Mouse (Mus musculus) embryonic fibroblast, embryonic 13.5 days (primary cell): ENCODE results near the gene Pitpnc1. TPM values are rescaled to one million over a fixed set of nuclear protein-coding genes. Genes with fewer than 3 reads are reported as not detected.

Experiments used
- H3K27ac ChIP-seq: 2 replicates; pipeline ENCODE4 v1.5.1; 2012; ENCODE audit warnings: low read length, control low read depth, inconsistent platforms; ENCODE audit not compliant: insufficient read depth
- H3K4me1 ChIP-seq: 2 replicates; pipeline ENCODE4 v1.6.1; 2011; ENCODE audit warnings: low read length; ENCODE audit not compliant: control insufficient read depth, insufficient read depth
- H3K4me3 ChIP-seq: 2 replicates; pipeline ENCODE4 v1.5.1; 2011; ENCODE audit warnings: mild to moderate bottlenecking, control low read depth, low read length; ENCODE audit not compliant: insufficient read depth
- CTCF ChIP-seq: IDR thresholded peaks from 2 replicates; pipeline ENCODE4 v1.5.1; 2011; ENCODE audit warnings: mild to moderate bottlenecking, control low read depth, low read length, moderate library complexity, borderline replicate concordance; ENCODE audit not compliant: insufficient read depth
- POLR2A ChIP-seq: IDR thresholded peaks from 2 replicates; pipeline ENCODE4 v1.6.1; 2011; ENCODE audit warnings: low read depth, mild to moderate bottlenecking, control low read depth, low read length, moderate library complexity
- polyA plus RNA-seq: library from polyadenylated mRNA; stranded (reverse); fragments of >200 nt; gene quantifications from 2 replicates; pipeline ENCODE4 v1.2.4, GENCODE M21; 2011; ENCODE audit warnings: low read depth; ENCODE audit not compliant: missing spikeins, insufficient read length

The Pitpnc1 gene
- polyA plus RNA-seq, 1 experiment, result 19.8 TPM

DNA sequence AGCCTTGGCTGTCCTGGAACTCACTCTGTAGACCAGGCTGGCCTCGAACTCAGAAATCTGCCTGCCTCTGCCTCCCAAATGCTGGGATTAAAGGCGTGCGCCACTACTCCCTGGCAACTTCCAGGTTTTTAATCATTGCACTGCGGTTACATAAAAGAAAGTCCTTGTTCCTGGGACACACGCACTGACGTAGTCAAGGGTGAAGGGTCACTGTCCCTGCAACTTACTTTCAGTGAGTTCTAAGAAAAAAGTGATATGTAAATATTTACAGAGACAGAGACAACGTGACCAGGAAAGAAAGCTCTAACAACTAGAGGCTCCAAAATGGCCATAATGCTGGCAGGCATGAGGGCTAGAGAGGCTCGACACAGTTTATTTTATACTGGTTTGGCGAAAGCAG, 199.9 kb downstream of the Pitpnc1 start:
- no peak for TF ChIP-seq POLR2A
- no peak for TF ChIP-seq CTCF
- Histone ChIP-seq H3K4me3 (no peak overlapping the region), H3K27ac (no peak overlapping the region), H3K4me1 (no peaks in the 10 kb centered on the region)

DNA sequence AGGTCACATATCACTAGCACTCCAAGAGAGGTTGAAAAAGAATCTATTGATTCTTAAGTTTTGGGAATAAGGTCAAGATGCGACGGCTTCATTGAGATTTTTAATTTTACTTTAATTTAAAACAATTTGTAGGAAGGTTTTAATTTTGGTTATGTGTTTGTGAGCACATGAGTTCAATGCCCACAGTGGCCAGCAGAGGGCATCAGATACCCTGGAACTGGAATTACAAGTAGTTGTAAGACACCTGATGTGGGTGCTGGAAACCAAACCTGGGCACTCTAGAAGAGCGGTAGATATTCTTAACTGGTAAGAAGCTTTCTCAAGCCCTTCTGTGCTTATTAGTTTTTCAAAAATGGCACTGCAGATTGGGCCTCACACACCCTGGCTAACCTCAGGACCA, 203.0 kb downstream of the Pitpnc1 start:
- Histone ChIP-seq H3K4me1 (no peaks in the 10 kb centered on the region), H3K27ac (no peak overlapping the region), H3K4me3 (no peak overlapping the region)
- TF ChIP-seq CTCF (no peak), POLR2A (no peak)

DNA sequence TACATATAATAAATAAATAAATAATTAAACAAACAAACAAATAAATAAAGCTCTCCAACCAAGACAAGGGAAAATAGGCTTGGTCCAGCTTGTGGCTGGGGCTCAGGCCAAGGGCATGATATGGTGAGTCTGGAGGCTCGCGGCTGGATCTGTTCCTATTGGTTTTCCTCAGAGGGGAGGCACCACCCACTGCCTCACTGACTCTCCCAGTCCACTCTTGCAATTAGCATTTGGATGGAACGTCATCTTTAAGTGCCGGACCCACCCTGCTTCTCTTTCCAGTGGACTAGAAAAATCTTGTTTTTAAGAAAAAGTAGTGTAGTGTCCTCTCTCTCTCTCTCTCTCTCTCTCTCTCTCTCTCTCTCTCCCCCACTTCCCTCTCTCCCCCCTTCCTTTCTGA, 204.6 kb downstream of the Pitpnc1 start:
- Histone ChIP-seq H3K4me3 (no peak overlapping the region), H3K4me1 (no peaks in the 10 kb centered on the region), H3K27ac (no peak overlapping the region)
- TF ChIP-seq CTCF, result no peak
- TF ChIP-seq POLR2A, result no peak

DNA sequence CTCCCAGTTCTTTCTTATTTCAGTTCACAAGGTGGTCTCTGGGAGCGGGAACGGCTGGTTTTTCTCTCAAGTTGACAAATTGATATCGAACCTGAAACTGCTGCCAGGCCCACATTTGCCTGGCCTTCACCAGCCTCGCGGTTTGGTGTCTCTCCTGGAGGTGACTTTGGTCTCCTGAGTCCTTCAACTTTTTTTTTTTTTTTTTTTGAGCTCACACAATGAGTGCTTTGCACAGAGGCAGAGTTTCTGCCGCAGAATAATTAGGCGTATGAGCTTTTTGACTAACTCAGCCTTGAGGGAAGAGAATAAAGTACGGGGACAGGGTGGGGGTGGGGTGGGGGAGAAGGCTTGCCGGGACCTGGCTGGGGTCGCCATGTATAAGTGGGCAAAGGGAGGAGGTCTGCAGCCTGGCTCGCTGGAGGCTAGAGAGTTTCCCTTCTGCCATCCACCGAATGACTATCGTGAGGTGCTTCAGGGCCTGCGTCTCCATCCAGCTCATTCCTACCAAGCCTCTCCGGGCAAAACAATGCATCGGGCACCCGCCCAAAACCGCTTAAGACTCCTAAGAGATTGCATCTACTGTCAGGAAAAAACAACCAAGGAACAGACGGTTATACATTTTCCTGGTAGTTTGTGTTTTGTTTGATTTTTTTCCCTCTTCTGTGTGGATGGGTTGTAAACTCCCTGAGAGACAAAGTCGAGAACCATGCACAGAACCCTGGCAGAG, 205.4 kb downstream of the Pitpnc1 start:
- Histone ChIP-seq H3K4me3 (no peak overlapping the region), H3K4me1 (no peaks in the 10 kb centered on the region), H3K27ac (no peak overlapping the region)
- TF ChIP-seq POLR2A, result no peak
- TF ChIP-seq CTCF, result no peak

DNA sequence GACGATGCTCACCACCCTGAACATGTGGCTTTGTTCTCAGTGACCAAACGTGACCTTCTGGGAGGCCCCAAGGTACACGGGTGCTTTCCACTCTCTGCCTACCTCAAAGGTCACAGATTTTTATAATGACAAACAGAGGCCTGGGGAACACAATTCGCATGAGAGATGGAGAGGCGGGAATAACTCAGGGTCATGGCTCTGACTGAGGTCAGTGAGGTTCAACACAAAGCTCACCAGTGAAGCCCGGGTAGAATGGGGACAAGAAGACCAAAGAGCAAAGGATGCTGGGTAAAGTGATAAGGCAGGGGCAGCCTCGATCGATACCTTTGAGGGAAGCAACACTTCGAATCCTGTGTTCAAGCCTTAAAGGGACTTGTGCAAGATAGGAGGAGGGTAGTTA, 206.7 kb downstream of the Pitpnc1 start:
- TF ChIP-seq CTCF (no peak), POLR2A (no peak)
- Histone ChIP-seq H3K4me3 (no peak overlapping the region), H3K4me1 (no peaks in the 10 kb centered on the region), H3K27ac (no peak overlapping the region)

DNA sequence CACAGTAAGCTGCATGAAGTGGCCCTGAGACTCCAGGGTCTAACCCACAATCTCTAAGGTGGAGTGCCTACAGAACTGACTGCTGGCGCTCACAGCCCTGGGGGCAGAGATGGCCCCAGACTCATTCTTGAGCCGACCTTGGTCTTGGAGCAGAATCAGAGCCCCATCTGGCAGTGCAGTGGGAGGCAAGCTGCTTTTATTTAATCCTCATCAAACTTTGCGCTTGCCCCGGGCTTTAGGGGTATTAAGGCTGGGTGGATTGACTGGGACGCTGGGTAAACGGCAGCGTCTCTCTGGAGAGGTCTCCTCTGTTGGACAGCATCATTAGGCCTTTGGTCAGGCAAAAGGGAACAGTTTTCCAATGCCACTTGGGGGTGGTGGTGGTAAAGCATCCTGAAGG, 211.1 kb downstream of the Pitpnc1 start:
- H3K4me3 ChIP-seq, result no peak overlapping the region
- H3K4me1 ChIP-seq, result no peaks in the 10 kb centered on the region
- TF ChIP-seq POLR2A (no peak), CTCF (no peak)
- no peak overlapping the region for H3K27ac ChIP-seq

DNA sequence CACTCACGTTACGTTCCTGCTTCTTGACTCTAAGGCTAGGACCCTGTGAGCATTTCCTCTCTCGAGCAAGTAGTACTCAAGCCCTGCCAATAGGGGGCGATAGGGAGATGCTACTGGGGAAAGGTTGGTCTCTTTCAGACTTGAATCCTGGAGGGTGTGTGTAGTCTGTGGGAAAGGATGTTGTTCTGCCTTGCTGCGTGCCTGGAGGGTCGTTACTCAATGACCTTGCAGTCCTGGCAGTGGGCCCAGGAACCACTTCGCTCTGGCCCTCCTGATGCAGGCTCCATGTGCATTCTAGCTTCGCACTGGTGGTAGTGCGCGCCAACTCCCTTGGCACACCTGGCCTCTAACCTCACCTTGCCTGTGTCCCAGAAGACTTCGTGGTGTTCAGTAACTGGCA, 215.3 kb downstream of the Pitpnc1 start:
- H3K4me3 ChIP-seq, result no peak overlapping the region
- H3K27ac ChIP-seq, result no peak overlapping the region
- H3K4me1 ChIP-seq, result no peaks in the 10 kb centered on the region
- no peak for TF ChIP-seq POLR2A

DNA sequence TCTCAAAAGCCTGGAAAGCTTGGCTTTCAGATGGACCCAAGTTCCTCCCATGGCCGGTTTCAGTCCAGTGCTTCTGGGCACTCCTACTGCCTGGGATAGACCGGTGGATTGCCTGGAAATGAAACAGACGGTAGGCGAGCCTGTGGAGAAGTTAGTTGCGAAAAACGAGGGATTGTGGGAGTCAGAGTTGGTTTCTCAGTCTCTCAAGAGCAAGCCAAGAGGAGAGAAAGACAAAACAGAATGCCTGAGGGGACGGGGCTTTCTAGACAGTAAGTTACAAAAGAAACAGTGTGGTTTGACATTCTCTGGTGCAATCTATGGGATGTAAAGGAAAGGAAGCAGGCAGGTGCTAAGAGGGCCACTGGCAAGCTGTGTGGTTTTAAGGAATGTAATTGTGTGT, 216.3 kb downstream of the Pitpnc1 start:
- H3K4me1 ChIP-seq, result no peaks in the 10 kb centered on the region
- no peak overlapping the region for H3K27ac ChIP-seq
- TF ChIP-seq CTCF (no peak), POLR2A (no peak)
- no peak overlapping the region for H3K4me3 ChIP-seq

DNA sequence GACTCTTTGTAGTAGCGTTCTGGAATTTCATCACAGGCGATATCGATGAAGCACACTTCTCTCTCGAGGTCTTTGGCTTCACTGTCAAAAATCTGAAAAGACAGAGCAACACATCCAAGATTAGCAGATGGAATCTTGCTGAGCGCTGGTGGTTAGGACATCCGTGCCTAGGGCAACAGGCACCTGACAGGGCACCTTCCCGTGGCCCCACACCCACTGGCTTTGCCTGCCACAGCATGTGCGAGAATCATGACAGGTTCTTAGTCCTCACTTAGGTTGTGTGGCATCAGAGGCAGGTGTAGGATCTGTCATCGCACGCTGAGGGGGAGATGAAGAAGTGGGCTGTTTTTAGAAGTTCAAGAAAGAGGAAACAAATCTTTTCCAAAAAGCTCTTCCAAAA, 218.5 kb downstream of the Pitpnc1 start:
- no peak for TF ChIP-seq CTCF
- Histone ChIP-seq H3K4me3 (no peak overlapping the region), H3K27ac (no peak overlapping the region), H3K4me1 (no peaks in the 10 kb centered on the region)

DNA sequence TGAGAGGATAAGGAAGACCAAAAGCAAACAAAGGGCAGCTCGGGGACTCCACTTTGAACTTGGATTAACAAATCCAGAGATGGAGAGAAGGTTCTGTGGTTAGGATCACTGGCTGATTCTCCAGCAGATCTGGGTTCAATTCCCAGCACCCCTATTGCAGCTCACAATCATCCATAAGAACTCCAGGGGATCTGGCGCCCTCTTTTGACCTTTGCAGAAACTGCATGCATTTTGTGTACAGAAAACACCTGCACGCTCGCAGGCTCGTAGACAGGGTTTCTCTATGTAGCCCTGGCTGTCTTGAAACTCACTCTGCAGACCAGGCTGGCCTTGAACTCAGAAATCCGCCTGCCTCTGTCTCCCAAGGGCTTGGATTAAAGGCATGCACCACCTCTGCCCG, 219.0 kb downstream of the Pitpnc1 start:
- TF ChIP-seq CTCF (no peak), POLR2A (no peak)
- no peak overlapping the region for H3K4me3 ChIP-seq
- no peak overlapping the region for H3K27ac ChIP-seq
- no peaks in the 10 kb centered on the region for H3K4me1 ChIP-seq

DNA sequence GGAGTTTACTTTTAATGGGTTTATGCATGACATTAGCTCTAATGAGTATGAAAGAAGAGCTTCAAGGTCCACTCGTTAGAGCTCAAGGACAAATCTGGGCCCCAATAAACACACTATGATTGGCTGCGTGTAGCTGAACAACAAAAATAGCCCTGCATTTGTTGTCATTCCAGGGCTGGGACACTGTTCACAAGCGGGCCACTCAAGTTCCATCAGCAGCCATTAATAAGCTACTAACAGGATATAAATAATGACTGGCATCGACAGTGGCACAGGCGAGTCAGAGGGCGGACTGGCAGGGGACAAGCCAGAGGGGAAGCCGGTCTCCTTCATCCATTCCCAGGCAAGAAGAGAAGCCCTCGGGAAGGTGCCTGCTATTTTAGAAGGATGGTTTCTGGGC, 219.6 kb downstream of the Pitpnc1 start:
- no peak for TF ChIP-seq POLR2A
- no peak for TF ChIP-seq CTCF
- no peak overlapping the region for H3K4me3 ChIP-seq
- no peaks in the 10 kb centered on the region for H3K4me1 ChIP-seq
- no peak overlapping the region for H3K27ac ChIP-seq
